Mouse (Mus musculus) intestine, embryonic 16.5 days (tissue): ENCODE measurements at regions not wholly inside any gene's neighbourhood (a gene's known extent, or its start where the extent isn't known, plus 50 kb on each side); places are given as distances from the start of the nearest gene placed in this dataset.

ENCODE experiments used
- ATAC-seq: fragments of 200-750 bp; cut with Nextera tagmentation; 2 replicates; pipeline ENCODE4 v1.8.0; 2017; ENCODE audit warnings: moderate TSS enrichment, moderate library complexity
- H3K27ac ChIP-seq: fragments of 300-500 bp; sonication (generic); 2 replicates; pipeline ENCODE4 v1.5.1; 2014; ENCODE audit warnings: mild to moderate bottlenecking, low read length
- H3K27me3 ChIP-seq: fragments of 300-500 bp; sonication (generic); replicated peaks from 2 replicates; pipeline ENCODE4 v1.6.1; 2014; ENCODE audit warnings: low read length, control low read depth, mixed read lengths; ENCODE audit not compliant: control insufficient read depth, insufficient read depth
- H3K36me3 ChIP-seq: fragments of 300-500 bp; sonication (generic); 2 replicates; pipeline ENCODE4 v1.6.1; 2014; ENCODE audit warnings: low read length, control low read depth; ENCODE audit not compliant: control insufficient read depth, insufficient read depth
- H3K4me1 ChIP-seq: fragments of 300-500 bp; sonication (generic); 2 replicates; pipeline ENCODE4 v1.6.1; 2014; ENCODE audit warnings: low read length, control low read depth, mixed read lengths; ENCODE audit not compliant: control insufficient read depth, insufficient read depth
- H3K4me2 ChIP-seq: fragments of 300-500 bp; sonication (generic); 2 replicates; pipeline ENCODE4 v1.6.1; 2014; ENCODE audit warnings: low read depth, low read length, control low read depth
- H3K4me3 ChIP-seq: fragments of 300-500 bp; sonication (generic); 2 replicates; pipeline ENCODE4 v1.5.1; 2014; ENCODE audit warnings: mild to moderate bottlenecking, low read length
- H3K9ac ChIP-seq: fragments of 300-500 bp; sonication (generic); 2 replicates; pipeline ENCODE4 v1.6.1; 2014; ENCODE audit warnings: low read depth, low read length
- H3K9me3 ChIP-seq: fragments of 300-500 bp; sonication (generic); 2 replicates; pipeline ENCODE4 v1.6.1; 2016; ENCODE audit warnings: low read length, control low read depth; ENCODE audit not compliant: control insufficient read depth
- WGBS: fragments of 180-500 bp; shearing (Covaris S2); extraction: QIAGEN DNeasy Blood & Tissue Kit; methylation state at CpG from one replicate; pipeline ENCODE4 v1.1.7; 2014; 5-methylcytosine and 5-hydroxymethylcytosine counted together

- WGBS = 13% methylated on average over 5 of the region's 5 CpGs
- H3K4me2 ChIP-seq = no peak overlapping the region
Observed at GRCm38 (mm10) chr9:61302724-61303123, 69.4 kb upstream of the Tle3 start.

GRCm38 (mm10) chr9:61306306-61306705 lies 65.9 kb upstream of the Tle3 start:
- Histone ChIP-seq H3K4me2 (no peak overlapping the region), H3K4me3 (no peak overlapping the region), H3K36me3 (no peaks in the 10 kb centered on the region), H3K4me1 (0 out of 2 replicates have a peak, but pooled peaks cover 3% of the 10 kb centered on the region), H3K27ac (no peak overlapping the region), H3K9ac (no peak overlapping the region), H3K9me3 (no peaks in the 10 kb centered on the region), H3K27me3 (no peaks in the 10 kb centered on the region)
- 52% methylated on average over 9 of the region's 9 CpGs for WGBS
- peak; percentile 53; the same call in 1 of the 2 replicates for ATAC-seq

More at GRCm38 (mm10) chr9:61302724-61303123, 69.4 kb upstream of the Tle3 start:
- Histone ChIP-seq H3K4me1 (peaks cover 6% of the 10 kb centered on the region; the same call in 1 of the 2 replicates), H3K9ac (no peak overlapping the region), H3K9me3 (no peaks in the 10 kb centered on the region), H3K4me3 (no peak overlapping the region), H3K36me3 (no peaks in the 10 kb centered on the region), H3K27me3 (no peaks in the 10 kb centered on the region), H3K27ac (no peak overlapping the region)
- no peak for ATAC-seq

- H3K4me3 ChIP-seq = no peak overlapping the region
- peaks cover 3% of the 10 kb centered on the region; the same call in 1 of the 2 replicates for H3K4me1 ChIP-seq
- peak; percentile 7; the same call in 1 of the 2 replicates for ATAC-seq
- WGBS = 66% methylated on average over 3 of the region's 3 CpGs
- no peak overlapping the region for H3K27ac ChIP-seq
- no peak overlapping the region for H3K4me2 ChIP-seq
- no peaks in the 10 kb centered on the region for H3K9me3 ChIP-seq
- H3K9ac ChIP-seq = no peak overlapping the region
- no peaks in the 10 kb centered on the region; the same call in 1 of the 2 replicates for H3K27me3 ChIP-seq
- no peaks in the 10 kb centered on the region for H3K36me3 ChIP-seq
Observed at GRCm38 (mm10) chr9:61309096-61309495, 63.1 kb upstream of the Tle3 start.

GRCm38 (mm10) chr9:61309768-61310493 lies 62.2 kb upstream of the Tle3 start:
- Histone ChIP-seq H3K27ac (no peak overlapping the region), H3K9me3 (no peaks in the 10 kb centered on the region), H3K27me3 (no peaks in the 10 kb centered on the region; the same call in 1 of the 2 replicates), H3K9ac (no peak overlapping the region), H3K4me1 (peaks cover 9% of the 10 kb centered on the region), H3K4me2 (no peak overlapping the region), H3K36me3 (no peaks in the 10 kb centered on the region), H3K4me3 (no peak overlapping the region)
- WGBS = 86% methylated on average over 8 of the region's 8 CpGs
- no peak for ATAC-seq

GRCm38 (mm10) chr9:61310574-61310973 lies 61.6 kb upstream of the Tle3 start:
- Histone ChIP-seq H3K4me1 (peaks cover 15% of the 10 kb centered on the region), H3K27me3 (no peaks in the 10 kb centered on the region; the same call in 1 of the 2 replicates), H3K4me3 (no peak overlapping the region), H3K9me3 (no peaks in the 10 kb centered on the region), H3K27ac (no peak overlapping the region), H3K9ac (no peak overlapping the region), H3K36me3 (no peaks in the 10 kb centered on the region), H3K4me2 (no peak overlapping the region)
- 72% methylated on average over 5 of the region's 5 CpGs for WGBS
- no peak for ATAC-seq

GRCm38 (mm10) chr9:61311604-61312003 lies 60.6 kb upstream of the Tle3 start:
- ATAC-seq = no peak
- Histone ChIP-seq H3K9ac (no peak overlapping the region), H3K4me3 (no peak overlapping the region), H3K36me3 (no peaks in the 10 kb centered on the region), H3K27me3 (no peaks in the 10 kb centered on the region; the same call in 1 of the 2 replicates), H3K4me1 (peaks cover 21% of the 10 kb centered on the region), H3K4me2 (no peak overlapping the region), H3K27ac (no peak overlapping the region), H3K9me3 (no peaks in the 10 kb centered on the region)
- WGBS = 48% methylated on average over 5 of the region's 5 CpGs

GRCm38 (mm10) chr9:61314630-61315179 lies 57.5 kb upstream of the Tle3 start:
- H3K9ac ChIP-seq = no peak overlapping the region
- no peak overlapping the region for H3K4me2 ChIP-seq
- H3K27me3 ChIP-seq = no peaks in the 10 kb centered on the region; the same call in 1 of the 2 replicates
- peaks cover 21% of the 10 kb centered on the region for H3K4me1 ChIP-seq
- ATAC-seq = peak; percentile 56
- H3K36me3 ChIP-seq = no peaks in the 10 kb centered on the region
- WGBS = 47% methylated on average over 6 of the region's 6 CpGs
- H3K4me3 ChIP-seq = no peak overlapping the region
- no peaks in the 10 kb centered on the region for H3K9me3 ChIP-seq
- no peak overlapping the region for H3K27ac ChIP-seq

- no peaks in the 10 kb centered on the region; the same call in 1 of the 2 replicates for H3K27me3 ChIP-seq
- H3K4me2 ChIP-seq = no peak overlapping the region
- H3K9me3 ChIP-seq = no peaks in the 10 kb centered on the region
- ATAC-seq = peak; percentile 58
- peak overlapping the region; percentile 21; the same call in 1 of the 2 replicates for H3K9ac ChIP-seq
- no peaks in the 10 kb centered on the region for H3K36me3 ChIP-seq
- H3K27ac ChIP-seq = 0 out of 2 replicates have a peak overlapping the region, but pooled peaks have one; percentile 17
- WGBS = 40% methylated on average over 17 of the region's 17 CpGs
- peaks cover 21% of the 10 kb centered on the region for H3K4me1 ChIP-seq
- H3K4me3 ChIP-seq = no peak overlapping the region
Observed at GRCm38 (mm10) chr9:61315371-61316298, 56.5 kb upstream of the Tle3 start.

- ATAC-seq = no peak
- Histone ChIP-seq H3K4me2 (no peak overlapping the region), H3K27me3 (no peaks in the 10 kb centered on the region; the same call in 1 of the 2 replicates), H3K9ac (no peak overlapping the region), H3K9me3 (no peaks in the 10 kb centered on the region), H3K4me1 (peaks cover 21% of the 10 kb centered on the region), H3K27ac (0 out of 2 replicates have a peak overlapping the region, but pooled peaks have one; percentile 3), H3K36me3 (no peaks in the 10 kb centered on the region), H3K4me3 (no peak overlapping the region)
- 34% methylated on average over 4 of the region's 4 CpGs for WGBS
Observed at GRCm38 (mm10) chr9:61316442-61316841, 55.7 kb upstream of the Tle3 start.
